Mouse (Mus musculus): ENCODE measurements at regions not wholly inside any gene's neighbourhood (a gene's known extent, or its start where the extent isn't known, plus 50 kb on each side); places are given as distances from the start of the nearest gene placed in this dataset.

- no peak for DNase-seq (ENCODE audit: low read depth)
These were observed 207.1 kb upstream of the Plpp4 start for GRCm38 (mm10) chr7:129049726-129050125.

GRCm38 (mm10) chr7:129050675-129051074 lies 206.2 kb upstream of the Plpp4 start:
- no peak for DNase-seq (ENCODE audit: low read depth)

GRCm38 (mm10) chr7:129066891-129067290 lies 189.9 kb upstream of the Plpp4 start:
- DNase-seq (ENCODE audit: low read depth), result no peak

- no peak for DNase-seq (ENCODE audit: low read depth)
These were observed 188.7 kb upstream of the Plpp4 start for GRCm38 (mm10) chr7:129068137-129068536.

- DNase-seq (ENCODE audit: low read depth), result no peak
These were observed 177.0 kb upstream of the Plpp4 start for GRCm38 (mm10) chr7:129079786-129080185.

GRCm38 (mm10) chr7:129091441-129091840 lies 165.4 kb upstream of the Plpp4 start:
- no peak for DNase-seq (ENCODE audit: low read depth)

GRCm38 (mm10) chr7:129096374-129097069 lies 160.3 kb upstream of the Plpp4 start:
- DNase-seq (ENCODE audit: low read depth), result no peak

- no peak for DNase-seq (ENCODE audit: low read depth)
These were observed 154.4 kb upstream of the Plpp4 start for GRCm38 (mm10) chr7:129102437-129102836.

GRCm38 (mm10) chr7:129134176-129134575 lies 122.7 kb upstream of the Plpp4 start:
- no peak for DNase-seq (ENCODE audit: low read depth)

- DNase-seq (ENCODE audit: low read depth), result no peak
These were observed 122.1 kb upstream of the Plpp4 start for GRCm38 (mm10) chr7:129134661-129135215.

GRCm38 (mm10) chr7:129137303-129137990 lies 119.4 kb upstream of the Plpp4 start:
- DNase-seq (ENCODE audit: low read depth), result no peak

- DNase-seq (ENCODE audit: low read depth), result no peak
These were observed 114.8 kb upstream of the Plpp4 start for GRCm38 (mm10) chr7:129141942-129142598.

- no peak for DNase-seq (ENCODE audit: low read depth)
These were observed 114.3 kb upstream of the Plpp4 start for GRCm38 (mm10) chr7:129142599-129142949.

GRCm38 (mm10) chr7:129155577-129155976 lies 101.3 kb upstream of the Plpp4 start:
- no peak for DNase-seq (ENCODE audit: low read depth)

GRCm38 (mm10) chr7:129169971-129170370 lies 86.9 kb upstream of the Plpp4 start:
- no peak for DNase-seq (ENCODE audit: low read depth)

GRCm38 (mm10) chr7:129190933-129191332 lies 65.9 kb upstream of the Plpp4 start:
- DNase-seq (ENCODE audit: low read depth), result no peak

GRCm38 (mm10) chr7:129207029-129207428 lies 49.8 kb upstream of the Plpp4 start:
- DNase-seq (ENCODE audit: low read depth), result no peak

All from c-Kit-positive CD71-positive TER-119-negative erythroid progenitor cells, embryonic 14.5 days (primary cell).